Mouse (Mus musculus): ENCODE measurements at regions not wholly inside any gene's neighbourhood (a gene's known extent, or its start where the extent isn't known, plus 50 kb on each side); places are given as distances from the start of the nearest gene placed in this dataset. TPM values are rescaled to one million over a fixed set of nuclear protein-coding genes. Genes with fewer than 3 reads are reported as not detected.

GRCm38 (mm10) chr1:82162926-82163325, 70.0 kb upstream of the Gm9747 start:
- no peak for ATAC-seq (ENCODE audit: insufficient read depth)
- H3K9me3 ChIP-seq (ENCODE audit: low read depth, low read length), result no peaks in the 10 kb centered on the region
- DNase-seq, result no peak
- no peak for TF ChIP-seq CTCF (IDR thresholded peaks at IDR 0.05; ENCODE audit: low read depth)
- WGBS, result 85% methylated on average over 6 of the region's 6 CpGs
- H3K4me2 ChIP-seq, result no peak overlapping the region
- H3K4me3 ChIP-seq (ENCODE audit: low read depth, low read length), result no peak overlapping the region
- no peak overlapping the region for H3K27ac ChIP-seq (ENCODE audit: low read depth)
- H3K9ac ChIP-seq, result no peak overlapping the region
- no peaks in the 10 kb centered on the region for H3K27me3 ChIP-seq (ENCODE audit: insufficient read depth, low read length)
- no peaks in the 10 kb centered on the region for H3K4me1 ChIP-seq (ENCODE audit: insufficient read depth)
- no peaks in the 10 kb centered on the region for H3K36me3 ChIP-seq (ENCODE audit: insufficient read depth)

GRCm38 (mm10) chr1:82168158-82168557, 64.8 kb upstream of the Gm9747 start:
- Histone ChIP-seq H3K4me3 (ENCODE audit: low read depth, low read length) (no peak overlapping the region), H3K4me2 (no peak overlapping the region), H3K9me3 (ENCODE audit: low read depth, low read length) (no peaks in the 10 kb centered on the region), H3K27ac (ENCODE audit: low read depth) (no peak overlapping the region), H3K9ac (no peak overlapping the region), H3K36me3 (ENCODE audit: insufficient read depth) (no peaks in the 10 kb centered on the region), H3K27me3 (ENCODE audit: insufficient read depth, low read length) (no peaks in the 10 kb centered on the region), H3K4me1 (ENCODE audit: insufficient read depth) (no peaks in the 10 kb centered on the region)
- ATAC-seq (ENCODE audit: insufficient read depth), result no peak
- 64% methylated on average over 4 of the region's 4 CpGs for WGBS
- TF ChIP-seq CTCF (IDR thresholded peaks at IDR 0.05; ENCODE audit: low read depth), result no peak
- no peak for DNase-seq

- no peaks in the 10 kb centered on the region for H3K9me3 ChIP-seq (ENCODE audit: low read depth, low read length)
- no peaks in the 10 kb centered on the region for H3K36me3 ChIP-seq (ENCODE audit: insufficient read depth)
- 73% methylated on average over 2 of the region's 2 CpGs for WGBS
- H3K27ac ChIP-seq (ENCODE audit: low read depth), result no peak overlapping the region
- no peak overlapping the region for H3K4me2 ChIP-seq
- H3K4me1 ChIP-seq (ENCODE audit: insufficient read depth), result no peaks in the 10 kb centered on the region
- H3K9ac ChIP-seq, result no peak overlapping the region
- no peak for TF ChIP-seq CTCF (IDR thresholded peaks at IDR 0.05; ENCODE audit: low read depth)
- H3K27me3 ChIP-seq (ENCODE audit: insufficient read depth, low read length), result no peaks in the 10 kb centered on the region
- DNase-seq (no peak), ATAC-seq (ENCODE audit: insufficient read depth) (no peak)
- H3K4me3 ChIP-seq (ENCODE audit: low read depth, low read length), result no peak overlapping the region
These were observed 64.0 kb upstream of the Gm9747 start for GRCm38 (mm10) chr1:82168949-82169348.

GRCm38 (mm10) chr1:82180427-82180826, 52.5 kb upstream of the Gm9747 start:
- no peaks in the 10 kb centered on the region for H3K36me3 ChIP-seq (ENCODE audit: insufficient read depth)
- H3K27ac ChIP-seq (ENCODE audit: low read depth), result no peak overlapping the region
- H3K27me3 ChIP-seq (ENCODE audit: insufficient read depth, low read length), result no peaks in the 10 kb centered on the region
- H3K4me2 ChIP-seq, result no peak overlapping the region
- no peak for DNase-seq
- H3K4me1 ChIP-seq (ENCODE audit: insufficient read depth), result no peaks in the 10 kb centered on the region
- no peak overlapping the region for H3K4me3 ChIP-seq (ENCODE audit: low read depth, low read length)
- TF ChIP-seq CTCF (IDR thresholded peaks at IDR 0.05; ENCODE audit: low read depth), result no peak
- H3K9me3 ChIP-seq (ENCODE audit: low read depth, low read length), result no peaks in the 10 kb centered on the region
- 71% methylated on average over 1 of the region's 1 CpGs for WGBS
- no peak for ATAC-seq (ENCODE audit: insufficient read depth)
- H3K9ac ChIP-seq, result no peak overlapping the region

Small RNA genes lying in the stretch of these regions (microRNA-seq; reads per million reads assigned to microRNA genes)
- not detected for gene Mir6344 (ENCODE audit: borderline number of aligned reads)
